Mouse (Mus musculus): ENCODE results near the gene Hoxb4.
A peak's percentile ranks its signal among the peaks of the same experiment; 100 is the strongest.

Gene Hoxb4

GRCm38 (mm10) chr11:96317608-96318367 lies at the start of gene Hoxb4:
Gene Hoxb4, plus strand, starts transcription at chr11:96318267.
- no peak for DNase-seq (ENCODE audit: low read depth, low spot score)

GRCm38 (mm10) chr11:96269869-96270268 lies 48.2 kb upstream of the Hoxb4 start:
- DNase-seq (ENCODE audit: low read depth, low spot score) = no peak

DNA sequence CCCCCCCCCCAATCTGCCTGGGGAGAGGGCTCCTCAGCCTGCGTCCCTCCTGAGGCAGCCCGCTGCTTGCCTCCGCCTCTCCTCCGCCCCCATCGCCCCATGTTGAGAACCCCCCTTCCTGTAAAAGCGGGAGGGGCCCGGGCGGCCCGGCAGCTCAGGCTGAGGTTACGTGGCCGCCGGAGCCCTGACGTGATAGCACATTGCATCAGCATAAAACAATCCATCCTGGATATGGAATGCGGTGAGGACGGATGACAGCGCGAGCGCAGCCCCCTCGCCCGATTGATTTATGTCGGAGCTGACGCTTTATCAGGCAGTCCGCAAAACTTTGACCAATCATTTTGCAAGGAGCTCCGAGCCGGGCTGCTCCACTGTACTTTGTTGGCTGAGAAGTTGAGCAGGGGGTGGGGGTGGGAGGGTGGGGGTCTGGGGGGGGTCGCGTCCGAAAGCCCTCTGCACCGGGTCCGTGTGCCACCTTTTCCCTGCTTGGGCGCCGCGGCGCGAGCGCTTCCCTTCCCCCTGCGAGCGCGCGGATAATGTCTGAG lies 47.0 kb upstream of the Hoxb4 start, which contains the start of gene Hoxb9:
Gene Hoxb9 (plus strand): TSS at position 462 of the 545 bp plus-strand sequence.
- DNase-seq (ENCODE audit: low read depth, low spot score) = no peak

- no peak for DNase-seq (ENCODE audit: low read depth, low spot score)
Measured at GRCm38 (mm10) chr11:96271541-96272011, 46.5 kb upstream of the Hoxb4 start.

DNA sequence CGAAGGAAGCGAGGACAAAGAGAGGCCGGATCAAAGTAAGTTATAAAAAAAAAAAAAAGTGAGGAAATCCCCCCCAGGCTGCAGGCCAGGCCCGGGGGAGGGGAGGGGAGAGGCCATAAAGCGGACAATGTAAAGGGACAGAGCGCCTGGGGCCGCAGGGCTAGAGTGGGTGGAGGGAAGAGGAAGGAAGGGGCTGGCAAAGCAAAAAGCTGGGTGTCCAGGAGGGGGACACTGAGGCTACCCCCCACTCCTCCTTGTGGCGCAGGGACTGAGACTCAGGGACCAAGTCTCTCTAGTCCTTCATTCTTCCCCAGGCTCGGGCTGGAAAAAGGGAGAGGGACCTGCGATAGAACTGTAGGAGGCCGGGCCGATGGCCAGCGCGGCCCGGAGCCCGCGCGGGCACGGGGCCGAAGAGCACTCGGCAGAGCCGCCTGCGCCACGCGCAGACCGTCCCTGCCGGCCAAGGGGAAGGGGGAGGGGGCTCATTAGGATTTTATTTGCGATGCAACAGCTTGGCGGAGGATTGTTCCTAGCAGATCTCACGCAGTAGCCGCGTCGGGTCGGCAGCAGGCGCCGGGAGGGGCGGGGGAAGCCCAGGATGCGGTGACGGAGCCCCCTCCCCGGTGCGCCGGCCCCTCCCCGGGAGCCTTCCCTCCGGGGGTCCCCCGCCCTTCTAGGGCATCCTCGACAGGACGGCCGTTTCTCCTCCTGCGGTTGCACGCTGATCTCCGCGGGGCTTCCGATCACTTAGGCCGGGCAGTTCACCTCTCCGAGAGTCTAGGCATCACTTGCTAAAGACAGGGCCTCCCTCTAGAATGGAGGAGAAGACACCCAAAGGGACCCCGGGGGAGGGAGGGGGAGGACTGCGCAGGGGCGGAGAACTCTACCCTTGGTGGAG lies 45.8 kb upstream of the Hoxb4 start:
- no peak for DNase-seq (ENCODE audit: low read depth, low spot score)

- no peak for DNase-seq (ENCODE audit: low read depth, low spot score)
Measured at GRCm38 (mm10) chr11:96274428-96274827, 43.6 kb upstream of the Hoxb4 start.

- no peak for DNase-seq (ENCODE audit: low read depth, low spot score)
Measured at GRCm38 (mm10) chr11:96275896-96276295, 42.2 kb upstream of the Hoxb4 start.

DNA sequence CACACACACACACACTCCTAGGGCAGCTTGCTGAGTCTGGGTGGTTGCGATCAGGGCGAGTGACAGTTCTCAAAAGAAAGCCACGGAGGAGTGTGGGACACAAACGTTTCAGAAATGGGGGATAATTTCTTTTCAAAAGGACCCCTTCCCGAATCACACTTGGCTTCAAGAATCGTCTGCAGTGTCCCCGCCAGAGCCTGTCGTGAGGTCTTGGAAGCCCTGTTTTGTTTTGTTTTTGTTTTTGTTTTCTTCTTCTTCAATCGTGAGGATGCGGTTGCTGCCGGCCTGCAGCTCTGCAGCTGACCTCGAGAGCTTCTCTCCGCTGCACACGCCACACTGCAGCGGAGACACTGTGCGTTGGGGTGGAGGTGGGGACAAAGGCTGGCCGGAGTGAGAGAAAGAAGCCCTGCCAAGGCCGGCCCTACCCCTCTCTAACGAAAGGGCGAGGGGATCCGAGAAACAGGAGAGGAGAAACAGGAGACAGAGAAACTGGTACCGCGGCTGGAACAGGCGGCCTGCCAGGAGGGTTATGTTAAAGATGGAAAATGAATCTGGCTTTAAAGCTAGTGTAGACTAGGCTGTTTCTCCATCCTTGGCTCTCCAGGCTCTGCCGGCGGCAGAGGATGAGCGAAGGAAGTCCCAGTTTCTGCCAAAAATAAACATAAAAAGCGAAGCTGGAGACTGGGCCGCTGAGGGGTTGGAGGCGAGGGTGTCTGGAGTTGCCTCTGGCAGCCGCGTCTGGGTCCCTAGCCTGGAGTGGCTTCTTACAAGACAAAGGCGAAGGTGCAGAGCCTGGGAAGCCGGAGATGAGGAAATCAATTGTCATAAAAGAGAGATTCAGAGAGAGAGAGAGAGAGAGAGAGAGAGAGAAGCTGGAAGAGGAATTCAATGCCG lies 40.7 kb upstream of the Hoxb4 start:
- no peak for DNase-seq (ENCODE audit: low read depth, low spot score)

DNA sequence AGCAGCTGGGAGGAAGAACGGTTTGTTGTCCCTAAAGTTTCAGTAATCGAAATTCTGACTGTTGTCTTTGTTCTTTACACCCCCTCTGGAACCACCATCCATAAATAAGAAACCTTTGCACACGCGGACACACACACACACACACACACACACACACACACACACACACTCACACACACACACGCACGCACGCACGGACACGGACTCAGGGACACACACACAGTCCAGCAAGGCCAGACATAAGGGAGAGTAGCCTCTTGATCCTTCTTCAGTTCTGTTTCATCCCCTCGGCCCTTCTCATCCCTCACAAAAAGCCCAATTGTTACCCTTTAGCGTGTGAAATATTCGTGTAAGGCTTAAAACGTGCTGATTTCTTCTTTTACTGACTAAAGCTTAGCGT lies 39.7 kb upstream of the Hoxb4 start:
- no peak for DNase-seq (ENCODE audit: low read depth, low spot score)

DNA sequence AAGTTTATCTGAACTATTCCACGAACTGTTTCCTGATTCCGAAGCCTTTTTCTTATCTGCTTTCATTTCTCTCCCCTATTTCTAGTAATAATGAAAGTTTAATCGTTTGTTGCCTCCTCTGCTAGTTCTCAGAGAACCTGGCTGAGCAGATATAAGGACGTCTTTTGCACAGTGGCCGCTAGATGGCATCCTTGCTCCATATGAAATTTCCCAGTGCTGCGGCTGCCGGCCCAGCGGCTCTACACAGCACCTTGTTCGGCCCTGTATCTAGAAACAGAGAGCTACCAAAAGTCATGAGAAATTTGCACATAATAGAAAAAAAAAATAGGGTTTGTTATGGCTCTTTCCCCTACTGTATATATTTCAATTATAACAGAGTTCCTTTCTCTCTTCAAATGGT lies 39.3 kb upstream of the Hoxb4 start:
- DNase-seq (ENCODE audit: low read depth, low spot score) = peak; percentile 82

DNA sequence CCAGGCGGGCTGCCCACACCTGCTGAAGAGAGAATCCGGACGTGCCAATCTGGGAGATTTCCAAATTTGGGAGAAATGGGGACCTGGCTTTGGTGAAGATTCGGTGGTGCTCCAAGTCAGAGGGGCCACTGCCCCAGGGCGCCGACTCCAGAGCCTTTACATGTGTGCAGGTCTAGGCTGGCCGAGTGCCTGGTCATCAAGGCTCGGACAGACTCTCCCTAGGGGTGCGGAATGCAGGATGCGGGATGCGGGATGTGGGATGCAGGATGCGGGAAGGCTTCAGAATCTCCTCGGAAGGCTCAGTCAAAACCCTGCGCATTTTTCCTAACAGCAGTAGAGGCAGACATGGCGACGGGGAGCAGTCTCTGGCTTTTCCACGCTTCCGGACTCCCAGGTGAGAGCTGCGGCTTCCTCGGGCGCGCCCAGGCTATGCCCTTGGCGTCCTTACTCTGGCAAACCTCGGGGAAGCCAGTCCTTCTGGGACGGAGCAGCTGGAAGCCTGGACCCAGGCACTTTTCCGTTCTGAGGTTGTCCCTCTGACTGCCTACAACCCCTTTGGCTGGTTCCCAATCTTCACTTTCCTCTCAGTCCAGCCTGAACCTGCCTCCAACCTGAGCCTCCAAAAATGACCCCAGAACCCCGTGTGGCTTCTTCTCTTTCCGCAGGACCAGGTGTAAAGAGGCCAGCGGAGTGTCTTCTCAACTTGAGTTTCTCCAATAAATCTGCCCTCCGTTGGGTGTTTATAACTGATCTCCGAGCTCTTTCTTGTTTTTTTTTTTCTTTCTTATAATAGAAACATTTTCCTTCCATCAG lies 38.4 kb upstream of the Hoxb4 start:
- no peak for DNase-seq (ENCODE audit: low read depth, low spot score)

DNA sequence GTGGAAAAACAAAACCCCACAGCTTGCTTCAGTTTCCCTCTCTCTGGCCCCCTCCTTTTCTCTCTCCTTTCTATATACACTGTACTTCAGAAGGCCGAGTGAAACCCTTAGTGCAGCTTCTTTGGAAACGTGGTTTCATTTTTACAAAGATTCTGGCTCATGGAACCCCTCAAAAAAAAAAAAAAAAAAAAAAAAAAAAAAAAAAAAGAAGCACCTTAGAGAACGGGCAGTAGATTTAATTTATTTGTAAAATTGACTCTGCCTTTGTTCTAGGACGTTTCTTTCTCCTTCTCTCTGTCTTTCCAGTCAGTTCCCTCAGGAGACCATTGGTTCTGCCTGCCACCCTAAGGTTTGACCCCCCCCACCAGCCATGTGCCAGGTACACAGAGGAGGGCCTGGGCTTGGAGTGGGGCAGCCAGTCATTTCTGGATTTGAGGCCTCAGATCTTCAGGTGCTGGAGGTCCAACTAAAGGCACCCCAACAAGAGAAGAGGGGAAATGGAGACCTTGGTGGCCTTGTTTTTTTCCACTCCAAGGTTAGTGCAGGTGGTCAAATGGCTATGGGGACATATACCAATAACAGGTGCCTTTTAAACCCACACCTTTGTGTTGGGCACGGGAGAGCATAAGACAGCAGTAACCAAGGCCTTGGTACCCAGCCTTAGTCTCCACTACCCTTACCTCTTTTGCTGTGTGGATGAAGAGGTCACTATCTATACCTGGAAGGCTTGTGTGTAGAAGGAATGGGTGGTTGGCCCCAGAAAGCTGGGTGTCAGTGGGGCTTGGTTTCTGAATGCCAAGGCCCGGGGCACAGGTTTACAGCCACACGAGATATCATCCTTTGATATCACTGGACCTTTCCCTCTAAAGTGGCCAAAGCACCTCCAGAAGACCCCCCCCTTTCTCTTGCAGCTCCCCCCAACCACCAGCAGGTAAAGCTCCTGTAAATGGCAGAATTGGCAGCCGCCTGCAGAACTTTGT lies 37.4 kb upstream of the Hoxb4 start:
- no peak for DNase-seq (ENCODE audit: low read depth, low spot score)

DNA sequence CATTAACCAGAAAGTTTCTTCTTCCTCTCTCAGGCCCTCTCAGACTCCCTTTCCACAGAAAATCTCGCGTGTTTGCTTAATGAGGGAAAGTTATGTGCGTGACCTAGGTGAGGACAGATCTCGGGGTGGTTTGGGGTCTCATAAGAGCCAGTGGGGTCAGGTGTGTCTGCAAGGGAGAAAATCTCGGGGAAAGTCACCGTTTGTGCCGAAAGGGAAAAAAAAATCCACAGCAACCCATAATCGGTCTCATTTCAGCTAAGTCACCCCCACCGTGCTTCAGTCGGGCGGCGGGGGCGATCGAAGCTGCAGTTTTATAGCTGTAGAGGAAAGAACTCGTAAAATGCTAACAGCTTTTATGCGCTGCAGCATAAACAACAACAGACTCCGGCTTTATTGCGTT lies 36.7 kb upstream of the Hoxb4 start:
- DNase-seq (ENCODE audit: low read depth, low spot score) = no peak

DNA sequence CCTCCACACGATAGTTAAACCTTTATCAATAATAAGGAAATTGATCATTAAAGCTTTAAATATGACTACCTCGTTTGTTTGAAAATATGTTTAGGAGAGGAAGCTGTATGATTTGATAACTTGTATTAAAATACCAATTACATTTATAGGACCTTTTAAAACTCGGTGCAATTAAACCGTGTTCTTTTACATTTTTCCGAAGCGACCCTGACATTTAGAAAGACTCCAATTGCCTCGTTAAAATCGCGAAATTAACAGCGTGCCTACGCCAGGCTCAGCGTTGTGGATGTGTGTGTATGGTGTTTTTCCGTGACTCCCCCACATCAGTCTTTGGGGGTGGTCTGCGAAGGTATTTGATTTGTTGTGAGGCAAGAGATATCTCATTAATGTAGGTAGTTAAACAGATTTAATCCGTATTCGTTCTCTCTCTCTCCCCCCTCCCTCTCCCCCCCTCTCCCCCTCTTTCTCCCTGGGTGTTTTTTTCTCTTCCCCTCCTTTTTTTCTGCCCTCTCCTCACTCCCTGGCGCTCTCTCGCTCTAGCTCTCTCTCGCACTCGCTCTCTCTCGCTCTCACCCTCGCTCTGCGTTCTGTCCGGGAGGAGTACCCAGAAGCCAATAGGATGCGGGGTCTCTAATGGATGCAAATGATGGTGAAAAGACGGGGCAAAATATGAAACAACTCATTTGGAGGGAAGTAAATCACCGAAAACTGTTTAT lies 36.1 kb upstream of the Hoxb4 start, which contains the start of gene Hoxb8:
Gene Hoxb8 (plus strand): TSS at position 51 of the 716 bp plus-strand sequence.
- no peak for DNase-seq (ENCODE audit: low read depth, low spot score)

DNA sequence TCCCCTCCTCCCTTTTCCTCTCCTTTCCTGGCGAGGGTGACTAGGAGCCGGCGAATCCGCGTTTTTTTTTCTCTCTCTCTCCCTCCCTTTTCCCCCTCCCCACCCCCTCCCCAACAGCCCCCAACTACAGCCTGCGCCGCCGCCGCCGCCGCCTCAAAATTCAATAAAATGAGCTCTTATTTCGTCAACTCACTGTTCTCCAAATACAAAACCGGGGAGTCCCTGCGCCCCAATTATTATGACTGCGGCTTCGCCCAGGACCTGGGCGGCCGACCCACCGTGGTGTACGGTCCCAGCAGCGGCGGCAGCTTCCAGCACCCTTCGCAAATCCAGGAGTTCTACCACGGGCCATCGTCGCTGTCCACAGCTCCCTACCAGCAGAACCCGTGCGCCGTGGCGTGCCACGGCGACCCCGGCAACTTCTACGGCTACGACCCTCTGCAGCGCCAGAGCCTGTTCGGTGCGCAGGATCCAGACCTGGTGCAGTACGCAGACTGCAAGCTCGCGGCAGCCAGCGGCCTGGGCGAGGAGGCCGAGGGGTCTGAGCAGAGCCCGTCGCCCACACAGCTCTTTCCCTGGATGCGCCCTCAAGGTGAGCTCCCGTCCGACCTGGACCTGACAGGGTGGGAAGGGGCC lies 35.2 kb upstream of the Hoxb4 start:
- no peak for DNase-seq (ENCODE audit: low read depth, low spot score)

DNA sequence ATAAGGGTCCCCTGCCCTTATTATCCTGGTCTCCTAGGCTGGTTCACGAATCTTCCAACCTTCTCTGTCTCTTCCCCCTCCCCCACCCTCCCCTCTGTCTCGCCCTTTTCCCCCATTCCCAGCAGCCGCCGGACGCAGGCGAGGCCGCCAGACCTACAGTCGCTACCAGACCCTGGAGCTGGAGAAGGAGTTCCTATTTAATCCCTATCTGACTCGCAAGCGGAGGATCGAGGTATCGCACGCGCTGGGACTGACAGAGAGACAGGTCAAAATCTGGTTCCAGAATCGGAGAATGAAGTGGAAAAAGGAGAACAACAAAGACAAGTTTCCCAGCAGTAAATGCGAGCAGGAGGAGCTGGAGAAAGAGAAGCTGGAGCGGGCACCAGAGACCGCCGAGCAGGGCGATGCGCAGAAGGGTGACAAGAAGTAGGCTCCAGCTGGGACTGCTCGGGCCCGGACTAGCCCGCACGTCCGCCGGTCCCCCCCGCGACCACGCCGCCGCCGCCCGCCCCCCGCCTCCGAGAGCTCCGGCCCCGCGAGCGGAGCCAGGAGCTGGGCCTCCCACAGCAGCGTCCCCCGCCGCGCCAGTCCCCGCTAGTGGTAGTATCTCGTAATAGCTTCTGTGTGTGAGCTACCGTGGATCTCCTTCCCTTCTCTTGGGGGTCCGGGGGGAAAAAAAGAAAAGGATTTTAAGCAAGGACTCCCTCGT lies 33.9 kb upstream of the Hoxb4 start:
- DNase-seq (ENCODE audit: low read depth, low spot score) = no peak
